Mouse (Mus musculus): ENCODE results near the gene Eif5a. TPM values are rescaled to one million over a fixed set of nuclear protein-coding genes. Genes with fewer than 3 reads are reported as not detected.
A peak's percentile ranks its signal among the peaks of the same experiment; 100 is the strongest.

Gene Eif5a
- polyA plus RNA-seq, 3 experiments from 2014 or later: 1,103 to 1,192 (median 1,160) TPM

DNA sequence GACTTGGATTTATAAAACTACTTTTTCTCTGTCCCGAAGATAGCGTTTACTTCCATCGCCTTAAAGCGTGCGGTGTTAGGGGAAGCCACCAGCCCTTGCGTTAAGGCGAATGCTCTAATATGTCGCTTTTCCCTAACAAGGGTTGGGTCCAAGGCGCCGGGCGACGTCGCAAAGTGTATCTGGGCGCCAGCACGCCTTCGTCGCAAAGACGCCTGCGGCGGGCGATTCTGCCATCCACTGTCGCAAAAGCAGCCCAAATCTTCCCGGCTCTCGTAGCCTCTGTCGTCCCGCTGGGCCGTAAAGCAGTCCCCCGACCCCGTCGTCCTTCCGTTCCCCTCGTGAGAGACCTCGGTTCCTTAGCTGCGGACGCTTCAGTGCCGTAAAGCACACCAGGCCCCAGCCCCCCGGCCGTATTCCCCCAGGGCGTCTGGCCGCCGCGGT is 20.3 kb downstream of the Eif5a start:
- peak; percentile 70 for ATAC-seq

- peak; percentile 94 for ATAC-seq
Measured at GRCm38 (mm10) chr11:69900471-69901405, 21.0 kb downstream of the Eif5a start, which contains the start of the genes 2810408A11Rik and Neurl4. Gene 2810408A11Rik, minus strand, starts transcription at chr11:69900987. Gene Neurl4, plus strand, starts transcription at chr11:69901072.

GRCm38 (mm10) chr11:69899870-69900269 is 21.9 kb downstream of the Eif5a start:
- ATAC-seq: no peak

DNA sequence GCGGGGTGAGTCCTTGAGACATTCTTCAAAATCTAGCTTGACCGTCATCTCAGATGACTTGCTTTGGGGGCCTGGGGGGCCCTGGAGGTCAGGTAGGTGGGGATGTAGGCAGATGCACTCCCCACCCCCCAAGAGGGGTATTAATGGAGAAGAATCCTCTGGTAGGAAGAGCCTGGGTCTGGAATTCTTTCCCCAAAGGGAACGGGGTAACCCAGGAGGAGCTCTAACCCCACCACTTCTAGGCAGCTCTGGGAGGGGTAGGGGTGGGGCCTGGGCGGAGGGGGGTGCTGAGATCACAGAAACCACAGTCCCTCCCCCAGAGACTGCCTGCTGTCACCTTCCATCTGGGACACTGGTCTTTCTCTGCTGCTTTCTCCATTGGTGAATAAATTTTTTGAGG is 26.5 kb downstream of the Eif5a start, which contains the start of gene Acap1:
Acap1 (minus strand) TSS at position 249 of the 400 bp plus-strand sequence.
- ATAC-seq: peak; percentile 64

GRCm38 (mm10) chr11:69894671-69895070 is 27.1 kb downstream of the Eif5a start:
- peak; percentile 92 for ATAC-seq

GRCm38 (mm10) chr11:69891482-69891881 is 30.3 kb downstream of the Eif5a start:
- no peak for ATAC-seq

- no peak for ATAC-seq
Measured at GRCm38 (mm10) chr11:69886907-69887635, 34.7 kb downstream of the Eif5a start.

GRCm38 (mm10) chr11:69884663-69885062 is 37.1 kb downstream of the Eif5a start:
- no peak for ATAC-seq

DNA sequence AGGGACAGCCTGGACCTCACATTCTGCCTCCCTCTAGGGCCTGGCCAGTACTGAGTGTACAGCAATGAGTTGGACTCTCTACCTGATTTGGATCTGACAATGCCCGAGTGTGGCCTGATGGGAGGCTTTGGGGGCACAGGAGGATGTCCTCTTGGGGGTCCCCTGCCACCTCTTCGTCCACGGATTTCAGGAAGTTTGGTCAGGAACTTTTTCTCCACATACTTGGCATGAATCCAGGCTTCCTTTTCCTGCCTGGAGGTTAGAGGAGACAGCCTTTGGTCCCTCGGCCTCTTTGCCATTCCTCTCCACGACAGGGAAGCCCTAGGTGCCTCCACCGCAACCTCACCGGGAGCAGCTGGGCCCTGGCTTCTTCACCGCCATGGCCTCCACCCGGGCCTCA is 37.5 kb downstream of the Eif5a start:
- no peak for ATAC-seq

GRCm38 (mm10) chr11:69883527-69884151 is 38.1 kb downstream of the Eif5a start:
- ATAC-seq: no peak

- ATAC-seq: no peak
Measured at GRCm38 (mm10) chr11:69883066-69883465, 38.7 kb downstream of the Eif5a start.

DNA sequence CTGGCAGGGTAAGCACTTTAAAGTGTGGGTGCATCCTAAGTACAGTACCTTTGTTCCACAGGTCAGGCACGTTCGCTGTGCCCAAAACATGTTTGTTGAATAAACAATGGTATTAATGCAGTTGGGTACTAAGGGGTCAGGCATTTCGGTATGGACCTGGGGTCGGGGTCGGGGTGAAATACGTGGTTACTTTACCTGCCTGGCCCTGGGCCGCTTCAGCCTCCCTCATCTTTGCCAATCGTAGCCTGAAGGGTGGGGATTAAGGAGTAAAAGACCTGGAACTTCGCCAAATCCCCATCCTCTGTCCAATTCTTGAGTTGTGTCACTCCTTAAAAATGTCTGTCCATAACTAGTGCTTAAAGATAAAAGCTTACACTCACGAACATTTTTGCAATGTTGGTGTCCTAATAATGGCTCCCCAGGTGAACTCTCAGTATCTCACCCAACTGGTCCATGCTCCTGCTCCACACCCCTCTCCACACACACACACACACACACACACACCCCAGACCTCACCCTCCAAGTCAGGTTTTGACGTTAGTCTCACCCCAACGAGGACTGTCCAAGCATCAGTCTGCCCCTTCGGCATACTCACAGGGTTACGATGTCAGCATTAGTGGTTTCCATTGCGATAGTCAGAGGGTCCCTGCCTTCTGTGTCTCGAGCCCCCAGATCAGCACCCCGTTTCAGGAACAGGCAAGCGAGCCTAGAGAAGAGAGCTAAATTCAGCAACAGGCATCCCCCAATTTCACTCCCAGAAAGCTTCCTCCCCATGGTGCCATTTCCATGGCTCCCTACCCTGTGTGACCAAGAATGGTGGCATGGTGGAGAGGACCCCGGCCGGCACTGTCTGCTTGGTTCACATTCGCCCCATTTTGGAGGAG is 39.7 kb downstream of the Eif5a start:
- ATAC-seq: no peak

DNA sequence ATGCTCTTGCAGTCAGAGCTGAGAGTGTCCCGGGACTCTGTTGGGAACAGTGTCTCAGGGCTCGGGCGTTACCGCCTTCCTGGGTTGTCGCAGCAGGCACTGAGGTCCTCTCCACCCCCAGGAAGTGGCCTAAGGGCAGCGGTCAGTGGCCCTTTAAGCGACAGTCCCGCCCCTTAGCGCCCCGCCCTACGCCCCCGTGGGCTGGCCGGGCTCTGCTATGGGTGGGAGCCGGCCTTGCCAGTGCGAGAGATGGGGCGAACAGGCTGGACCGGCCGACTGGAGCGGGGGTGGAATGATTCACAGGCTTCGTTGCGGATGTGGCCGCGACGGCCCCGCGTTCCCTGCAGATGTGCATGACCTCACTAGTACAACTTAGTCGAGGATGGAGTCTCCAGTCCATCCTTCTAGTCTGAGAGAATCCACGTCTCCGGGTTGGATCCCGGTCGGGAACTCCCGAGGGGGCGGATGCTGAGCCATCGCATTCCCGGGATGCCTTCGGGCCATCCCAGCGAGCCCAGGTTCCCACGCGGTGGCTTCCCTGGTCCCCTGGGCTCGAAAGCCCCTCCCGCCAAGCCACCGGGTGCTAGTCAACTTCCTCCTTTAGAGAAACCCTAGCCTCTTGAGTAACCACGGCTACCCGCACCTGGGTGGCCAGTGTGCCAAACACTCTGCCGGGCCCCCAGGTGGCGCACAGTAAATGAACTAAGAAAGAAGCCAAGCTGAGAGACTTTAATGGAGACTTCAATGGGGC is 40.7 kb downstream of the Eif5a start, which contains the start of gene Kctd11:
Kctd11 (minus strand) TSS at position 554 of the 751 bp plus-strand sequence.
- peak; percentile 54 for ATAC-seq

DNA sequence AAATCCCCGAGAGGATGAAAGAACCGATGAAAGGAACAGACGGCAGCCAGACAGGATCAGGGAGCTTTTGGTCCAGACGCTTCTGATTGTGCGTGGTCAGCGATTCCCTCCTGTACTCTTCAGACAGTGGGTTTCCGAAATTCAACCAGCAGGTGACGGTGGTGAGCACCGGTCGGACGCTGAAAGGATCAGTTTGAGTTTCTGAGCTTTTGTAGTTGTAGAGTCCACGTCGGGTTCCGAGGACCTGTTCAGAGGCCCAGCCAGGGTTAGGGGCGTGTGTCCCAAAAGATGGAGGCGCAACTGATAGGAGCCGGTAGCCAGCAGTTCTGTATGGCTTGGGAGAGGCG is 41.3 kb downstream of the Eif5a start:
- peak; percentile 33 for ATAC-seq

DNA sequence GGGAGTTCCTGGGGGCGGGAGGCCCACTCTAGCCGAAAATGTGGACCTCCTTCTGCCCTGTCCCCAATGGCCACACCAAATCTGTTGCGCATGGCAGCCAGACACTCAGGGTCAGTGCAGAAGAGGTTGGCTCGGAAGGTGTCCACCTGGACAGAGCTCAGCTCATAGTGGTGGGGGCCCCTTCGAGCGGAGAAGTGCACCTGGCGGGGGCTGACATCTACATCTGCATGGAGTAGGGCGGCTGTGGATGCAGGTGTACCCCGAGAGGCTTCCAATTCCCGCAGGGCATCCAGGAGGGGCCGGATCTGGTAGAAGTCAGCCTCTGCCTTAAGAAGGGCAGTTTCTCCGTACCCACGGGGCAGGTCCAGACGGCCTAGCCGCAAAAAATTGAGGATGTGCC is 42.0 kb downstream of the Eif5a start:
- ATAC-seq: no peak

GRCm38 (mm10) chr11:69878952-69879351 is 42.8 kb downstream of the Eif5a start:
- ATAC-seq: no peak

GRCm38 (mm10) chr11:69878399-69878798 is 43.4 kb downstream of the Eif5a start:
- no peak for ATAC-seq

DNA sequence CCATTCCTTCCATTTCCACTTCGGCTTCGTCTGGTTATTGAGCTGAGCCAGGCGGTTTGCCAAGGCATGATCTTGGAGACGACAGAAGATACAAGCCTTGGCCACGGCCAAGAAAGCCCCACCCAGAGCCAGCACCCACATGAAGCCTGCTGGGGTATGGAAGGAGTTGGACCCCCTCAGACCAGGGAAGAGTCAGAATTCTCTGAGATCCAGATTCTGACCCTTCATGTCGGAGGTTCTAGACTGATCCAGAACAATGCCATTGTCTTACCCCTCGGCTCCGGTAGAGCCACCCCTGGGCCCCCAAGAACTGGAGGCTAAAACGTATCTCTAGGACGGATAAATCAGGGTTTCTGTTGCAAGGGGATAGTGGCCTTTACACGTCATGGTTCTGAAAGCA is 43.9 kb downstream of the Eif5a start, which contains the start of gene Tmem95:
Tmem95 (minus strand) TSS at position 141 of the 400 bp plus-strand sequence.
- no peak for ATAC-seq

- ATAC-seq: peak; percentile 60
Measured at GRCm38 (mm10) chr11:69876867-69877266, 44.9 kb downstream of the Eif5a start.

DNA sequence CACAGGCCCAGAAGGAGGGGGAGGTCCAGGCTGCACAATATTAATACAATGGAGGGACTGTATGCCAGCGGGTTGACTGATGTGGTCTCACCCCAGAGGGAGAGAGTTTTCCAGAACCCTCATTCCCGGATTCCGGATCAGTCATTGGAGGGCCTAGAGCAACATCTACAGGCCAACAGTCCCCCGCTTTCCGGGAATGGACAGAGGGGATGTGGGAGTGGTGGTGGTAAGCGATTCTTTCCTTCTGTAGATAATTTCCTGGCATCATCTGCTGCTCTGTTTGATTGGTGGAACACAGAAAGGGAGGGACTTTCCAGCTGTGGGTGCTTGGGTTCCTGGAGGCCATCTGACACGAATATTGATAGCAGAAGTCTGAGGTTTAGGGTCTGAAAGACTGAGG is 45.6 kb downstream of the Eif5a start:
- ATAC-seq: peak; percentile 42

DNA sequence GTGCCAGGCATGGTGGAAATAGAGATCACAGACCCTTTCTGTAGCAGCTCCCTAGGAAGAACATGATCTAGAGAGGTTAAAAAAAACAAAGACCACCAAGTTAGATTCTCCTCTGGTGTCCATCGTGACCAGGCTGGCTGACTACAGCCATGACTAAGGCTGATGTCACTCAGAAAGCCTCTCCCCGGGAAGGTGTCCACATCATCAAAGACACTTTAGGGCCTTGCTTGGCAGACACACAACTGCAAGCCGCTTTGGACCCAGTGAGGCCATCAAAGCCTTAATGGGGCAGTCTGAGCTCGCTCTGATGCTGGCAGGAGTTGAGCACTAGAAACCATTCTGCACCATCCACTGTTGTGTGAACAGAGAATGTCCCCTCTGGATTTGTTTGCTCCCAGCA is 49.3 kb downstream of the Eif5a start:
- no peak for ATAC-seq
